Mouse (Mus musculus) C2C12 (cell line): ENCODE results near the gene Zbtb8a. TPM values are rescaled to one million over a fixed set of nuclear protein-coding genes. Genes with fewer than 3 reads are reported as not detected.

Experiments
- H3K27me3 ChIP-seq: one replicate; pipeline ENCODE4 v1.6.1; 2011; ENCODE audit not compliant: control insufficient read depth, insufficient read depth, insufficient read length
- H3K36me3 ChIP-seq: one replicate; pipeline ENCODE4 v1.6.1; 2011; ENCODE audit not compliant: control insufficient read depth, insufficient read depth
- H3K4me3 ChIP-seq: one replicate; pipeline ENCODE4 v1.5.1; 2011; ENCODE audit warnings: mild to moderate bottlenecking, control low read depth; ENCODE audit not compliant: poor library complexity, insufficient read depth, severe bottlenecking
- H3K79me2 ChIP-seq: one replicate; pipeline ENCODE4 v1.6.1; 2011; ENCODE audit not compliant: control insufficient read depth, insufficient read depth
- H3K79me3 ChIP-seq: one replicate; pipeline ENCODE4 v1.6.1; 2011; ENCODE audit warnings: low read depth, control low read depth
- H3ac ChIP-seq: one replicate; pipeline ENCODE3; 2011; ENCODE audit warnings: low read depth; ENCODE audit not compliant: control insufficient read depth, insufficient read length
- CEBPB ChIP-seq: IDR thresholded peaks from one replicate; pipeline ENCODE4 v1.6.1; 2011; ENCODE audit warnings: low read depth, mild to moderate bottlenecking, control low read depth, moderate library complexity
- CTCF ChIP-seq: IDR thresholded peaks from one replicate; pipeline ENCODE4 v1.5.1; 2011; ENCODE audit not compliant: control insufficient read depth, insufficient read depth, insufficient read length
- FOSL1 ChIP-seq: IDR thresholded peaks from one replicate; pipeline ENCODE4 v1.8.0; 2011; ENCODE audit warnings: mild to moderate bottlenecking, low read length; ENCODE audit not compliant: poor library complexity, insufficient read depth, severe bottlenecking
- MAX ChIP-seq: IDR thresholded peaks from one replicate; pipeline ENCODE4 v1.6.1; 2011; ENCODE audit warnings: mild to moderate bottlenecking, control low read depth
- MYOD1 ChIP-seq: IDR thresholded peaks from one replicate; pipeline ENCODE4 v1.6.1; 2011; ENCODE audit warnings: low read depth; ENCODE audit not compliant: control insufficient read depth, insufficient read length
- MYOG ChIP-seq: IDR thresholded peaks from one replicate; pipeline ENCODE4 v1.6.1; 2011; ENCODE audit not compliant: control insufficient read depth, insufficient read length; ENCODE audit errors: extremely low read depth
- USF1 ChIP-seq: IDR thresholded peaks from one replicate; pipeline ENCODE4 v1.6.1; 2011; ENCODE audit warnings: low read depth, mild to moderate bottlenecking, control low read depth, moderate library complexity
- polyA plus RNA-seq: library from polyadenylated mRNA; unstranded; fragments of >200 nt; fragmentation: generic; extraction: Trizol; gene quantifications from one replicate; pipeline ENCODE4 v1.2.1, GENCODE M21; 2012; ENCODE audit warnings: missing spikeins

Gene Zbtb8a
- polyA plus RNA-seq, 1 experiment: 4.6 TPM

DNA sequence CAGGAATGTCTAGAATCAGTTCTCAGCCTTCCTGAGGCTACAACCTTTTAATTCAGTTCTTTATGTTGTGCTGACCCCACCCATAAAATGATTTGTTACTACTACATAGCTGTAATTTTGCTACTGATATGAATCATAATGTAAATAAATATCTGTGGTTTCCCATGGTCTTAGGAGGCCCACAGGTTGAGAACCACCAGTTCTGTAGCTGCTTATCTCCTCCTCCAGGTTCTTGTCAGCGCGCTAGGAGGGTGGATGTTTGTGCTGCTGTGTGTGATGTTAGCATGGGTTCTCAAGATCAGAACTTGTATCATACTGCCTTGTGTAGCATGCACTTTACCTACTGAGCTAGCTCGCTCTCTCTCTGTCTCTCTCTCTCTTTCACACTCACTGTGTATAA is 38.2 kb downstream of the Zbtb8a start:
- Histone ChIP-seq H3K4me3 (no peak overlapping the region), H3K36me3 (peaks cover 21% of the 10 kb centered on the region), H3K79me2 (peaks cover 26% of the 10 kb centered on the region), H3ac (no peak overlapping the region), H3K79me3 (peaks cover 9% of the 10 kb centered on the region), H3K27me3 (no peaks in the 10 kb centered on the region)
- no peak for TF ChIP-seq MYOD1
- TF ChIP-seq CEBPB: no peak
- TF ChIP-seq USF1: no peak
- TF ChIP-seq MAX: no peak
- no peak for TF ChIP-seq FOSL1
- TF ChIP-seq CTCF: no peak
- no peak for TF ChIP-seq MYOG

DNA sequence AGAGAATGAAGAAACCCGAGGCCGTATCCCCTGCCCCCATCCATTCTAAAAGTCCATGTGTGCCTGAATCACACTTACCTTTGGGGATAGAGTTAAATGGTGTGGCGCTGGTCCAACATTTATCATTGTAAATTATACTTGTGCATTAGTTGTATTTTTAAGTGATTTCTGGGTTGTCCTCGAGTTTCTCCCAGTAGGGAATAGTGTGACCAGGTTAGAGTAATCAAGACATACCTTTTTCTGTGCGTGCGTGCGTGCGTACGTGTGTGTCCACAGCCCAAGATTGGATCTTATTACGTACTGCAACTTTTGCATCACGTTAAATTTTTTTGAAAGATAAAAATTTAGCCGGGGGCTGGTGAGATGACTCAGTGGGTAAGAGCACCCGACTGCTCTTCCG is 41.6 kb downstream of the Zbtb8a start:
- Histone ChIP-seq H3ac (peak overlapping the region; percentile 80), H3K4me3 (peak overlapping the region; percentile 49), H3K27me3 (no peaks in the 10 kb centered on the region), H3K79me3 (peaks cover 44% of the 10 kb centered on the region), H3K79me2 (peaks cover 60% of the 10 kb centered on the region), H3K36me3 (peaks cover 26% of the 10 kb centered on the region)
- TF ChIP-seq CTCF (no peak), USF1 (no peak), FOSL1 (no peak), MYOG (no peak), MAX (no peak)

DNA sequence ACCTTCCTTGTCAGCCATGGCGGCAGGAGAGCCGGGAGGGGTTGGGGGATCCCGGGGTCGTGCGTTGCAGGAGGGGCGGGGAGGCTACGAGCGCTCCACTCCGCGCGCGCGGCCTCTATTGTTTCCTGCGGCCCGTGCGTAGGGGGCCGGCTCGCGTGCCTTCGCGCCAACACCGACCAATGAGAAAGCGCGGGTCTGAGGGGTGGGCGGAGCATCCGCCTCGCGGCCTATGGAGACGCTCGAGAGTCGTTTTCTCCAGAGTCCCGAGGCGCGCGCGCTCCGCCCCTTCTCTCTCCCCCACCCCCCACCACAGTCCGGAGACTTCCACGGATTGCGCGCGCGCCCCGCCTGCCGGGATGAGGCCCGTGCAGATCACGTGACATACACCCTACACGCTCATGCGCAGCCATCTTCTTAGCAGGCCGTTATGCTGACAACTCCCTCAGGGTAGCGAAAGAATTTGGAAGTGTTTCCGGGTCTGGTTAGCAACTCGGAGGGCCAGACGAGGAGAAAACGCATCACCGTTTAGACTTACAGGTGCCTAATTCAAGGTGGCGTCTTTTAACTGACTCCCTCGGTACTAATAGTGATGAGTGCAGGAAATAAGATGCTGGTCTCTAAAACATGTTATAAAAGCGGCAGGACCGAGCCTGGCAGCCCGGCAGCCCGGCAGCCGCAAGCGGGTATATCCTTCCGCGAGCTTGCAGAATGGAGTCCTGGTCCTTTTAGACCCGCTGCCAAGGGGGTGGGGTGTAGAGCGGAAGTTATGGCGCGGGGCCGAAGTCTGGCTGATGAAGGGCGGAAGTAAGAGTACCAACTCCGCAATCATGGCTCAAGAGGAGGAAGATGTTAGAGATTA is 42.5 kb downstream of the Zbtb8a start, which contains the start of the genes Rbbp4 and Zbtb8os:
Gene Rbbp4, minus strand, starts transcription at position 155 of the 859 bp plus-strand sequence.
Gene Zbtb8os, plus strand, starts transcription at position 480 of the 859 bp plus-strand sequence.
- TF ChIP-seq CEBPB (no peak), MAX (peak; percentile 35), USF1 (peak; percentile 90)
- H3K36me3 ChIP-seq: peaks cover 32% of the 10 kb centered on the region
- H3K79me3 ChIP-seq: peaks cover 52% of the 10 kb centered on the region
- peak within 1 kb of the TSS; percentile 96 for H3ac ChIP-seq
- no peaks in the 10 kb centered on the region for H3K27me3 ChIP-seq
- H3K79me2 ChIP-seq: peaks cover 69% of the 10 kb centered on the region
- H3K4me3 ChIP-seq: peak within 1 kb of the TSS; percentile 90

- peaks cover 59% of the 10 kb centered on the region for H3K79me3 ChIP-seq
- peaks cover 39% of the 10 kb centered on the region for H3K36me3 ChIP-seq
- peaks cover 76% of the 10 kb centered on the region for H3K79me2 ChIP-seq
- peak overlapping the region; percentile 96 for H3ac ChIP-seq
- peak overlapping the region; percentile 90 for H3K4me3 ChIP-seq
- no peak for TF ChIP-seq MYOG
- no peak for TF ChIP-seq MAX
- TF ChIP-seq USF1: no peak
- TF ChIP-seq MYOD1: no peak
- no peak for TF ChIP-seq FOSL1
- H3K27me3 ChIP-seq: no peaks in the 10 kb centered on the region
Measured at GRCm38 (mm10) chr4:129334677-129335215, 43.2 kb downstream of the Zbtb8a start.

GRCm38 (mm10) chr4:129332846-129333245 is 45.1 kb downstream of the Zbtb8a start:
- TF ChIP-seq USF1 (no peak), CTCF (no peak), CEBPB (no peak)
- peaks cover 87% of the 10 kb centered on the region for H3K79me2 ChIP-seq
- no peak overlapping the region for H3K4me3 ChIP-seq
- no peaks in the 10 kb centered on the region for H3K27me3 ChIP-seq
- H3ac ChIP-seq: no peak overlapping the region
- peaks cover 77% of the 10 kb centered on the region for H3K79me3 ChIP-seq
- peaks cover 55% of the 10 kb centered on the region for H3K36me3 ChIP-seq

DNA sequence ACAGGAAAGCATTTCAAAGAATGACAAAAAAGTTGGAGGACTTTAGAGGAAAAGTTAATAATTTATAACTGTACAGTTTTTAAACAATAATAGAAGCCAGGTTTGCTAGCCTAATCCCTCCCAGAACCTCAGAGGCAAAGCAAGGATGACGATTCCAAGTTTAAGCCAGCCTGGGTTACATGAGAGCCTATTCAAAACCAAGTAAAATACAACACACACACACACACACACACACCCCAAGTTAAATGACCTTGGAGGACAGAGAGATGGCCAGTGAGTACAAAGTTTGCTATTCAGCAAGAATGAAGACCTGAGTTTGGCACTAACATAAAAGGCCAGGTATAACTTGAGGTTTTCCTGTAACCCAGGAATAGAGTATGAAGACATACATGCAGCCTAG is 51.7 kb downstream of the Zbtb8a start:
- H3K4me3 ChIP-seq: no peak overlapping the region

More for the DNA sequence above, 51.7 kb downstream of the Zbtb8a start:
- Histone ChIP-seq H3K27me3 (no peaks in the 10 kb centered on the region), H3K79me2 (peaks cover 99% of the 10 kb centered on the region), H3ac (no peak overlapping the region), H3K36me3 (peaks cover 82% of the 10 kb centered on the region), H3K79me3 (peaks cover 79% of the 10 kb centered on the region)
- TF ChIP-seq MYOD1: no peak
- no peak for TF ChIP-seq MYOG
- no peak for TF ChIP-seq FOSL1
